Mouse (Mus musculus): ENCODE results near the gene Slc10a4. TPM values are rescaled to one million over a fixed set of nuclear protein-coding genes. Genes with fewer than 3 reads are reported as not detected.
A peak's percentile ranks its signal among the peaks of the same experiment; 100 is the strongest.

The Slc10a4 gene
- 1.8 and 1.9 TPM in 2 replicates for polyA plus RNA-seq (2014; fragmentation: Nextera tagmentation; extraction: Ambion mirVana)

- no peaks in the 10 kb centered on the region for H3K4me1 ChIP-seq (ENCODE audit: control insufficient read depth, insufficient read depth, low read length)
- peaks cover 27% of the 10 kb centered on the region for H3K27me3 ChIP-seq (replicated peaks; ENCODE audit: control insufficient read depth, insufficient read depth, low read length)
- peak within 1 kb of the TSS; percentile 71 for H3K4me2 ChIP-seq (ENCODE audit: low read depth, low read length)
- DNase-seq (ENCODE audit: low spot score) (no peak), ATAC-seq (ENCODE audit: low read depth) (peak; percentile 87)
- 6% methylated on average over 61 of the region's 65 CpGs for WGBS
- no peaks in the 10 kb centered on the region for H3K36me3 ChIP-seq (ENCODE audit: control insufficient read depth, insufficient read depth, low read length)
- peak within 1 kb of the TSS; percentile 41 for H3K4me3 ChIP-seq (ENCODE audit: low read depth, low read length)
- no peaks in the 10 kb centered on the region for H3K9me3 ChIP-seq (ENCODE audit: control insufficient read depth, low read length)
- H3K9ac ChIP-seq (ENCODE audit: low read depth, low read length): peak within 1 kb of the TSS; percentile 43
- no peak within 1 kb of the TSS for H3K27ac ChIP-seq (replicated peaks; ENCODE audit: low read depth, low read length)
These were observed at the start of gene Slc10a4 for GRCm38 (mm10) chr5:73006784-73007581. Gene Slc10a4 (plus strand): TSS chr5:73006883.

GRCm38 (mm10) chr5:72957281-72957680 is 49.4 kb upstream of the Slc10a4 start:
- WGBS: 89% methylated on average over 17 of the region's 17 CpGs
- no peaks in the 10 kb centered on the region for H3K4me1 ChIP-seq (ENCODE audit: control insufficient read depth, insufficient read depth, low read length)

DNA sequence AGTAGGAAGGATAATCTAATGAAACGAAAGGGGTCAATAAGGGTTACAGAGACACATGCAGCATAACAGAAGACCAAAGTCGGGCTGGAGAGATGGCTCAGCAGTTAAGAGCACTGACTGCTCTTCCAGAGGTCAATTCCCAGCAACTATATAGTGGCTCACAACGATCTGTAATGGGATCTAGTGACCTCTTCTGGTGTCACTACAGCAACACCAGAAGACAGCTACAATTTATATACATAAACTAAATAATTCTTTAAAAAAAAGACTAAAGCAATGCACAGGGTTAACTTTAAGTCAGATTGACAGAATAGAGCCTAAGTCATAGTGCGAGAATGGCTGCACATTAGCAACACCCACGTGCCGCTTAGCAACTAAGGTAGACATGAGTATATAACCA is 46.6 kb upstream of the Slc10a4 start:
- no peaks in the 10 kb centered on the region for H3K27me3 ChIP-seq (replicated peaks; ENCODE audit: control insufficient read depth, insufficient read depth, low read length)
- no peak overlapping the region for H3K9ac ChIP-seq (ENCODE audit: low read depth, low read length)
- H3K36me3 ChIP-seq (ENCODE audit: control insufficient read depth, insufficient read depth, low read length): peaks cover 26% of the 10 kb centered on the region
- DNase-seq (ENCODE audit: low spot score) (no peak), ATAC-seq (ENCODE audit: low read depth) (no peak)
- no peak overlapping the region for H3K4me3 ChIP-seq (ENCODE audit: low read depth, low read length)
- H3K9me3 ChIP-seq (ENCODE audit: control insufficient read depth, low read length): no peaks in the 10 kb centered on the region
- no peak overlapping the region for H3K4me2 ChIP-seq (ENCODE audit: low read depth, low read length)
- H3K27ac ChIP-seq (replicated peaks; ENCODE audit: low read depth, low read length): no peak overlapping the region
- 85% methylated on average over 6 of the region's 6 CpGs for WGBS
- no peaks in the 10 kb centered on the region for H3K4me1 ChIP-seq (ENCODE audit: control insufficient read depth, insufficient read depth, low read length)

More at GRCm38 (mm10) chr5:72957281-72957680, 49.4 kb upstream of the Slc10a4 start:
- Histone ChIP-seq H3K27me3 (replicated peaks; ENCODE audit: control insufficient read depth, insufficient read depth, low read length) (no peaks in the 10 kb centered on the region), H3K27ac (replicated peaks; ENCODE audit: low read depth, low read length) (no peak overlapping the region), H3K9ac (ENCODE audit: low read depth, low read length) (no peak overlapping the region), H3K4me3 (ENCODE audit: low read depth, low read length) (no peak overlapping the region), H3K4me2 (ENCODE audit: low read depth, low read length) (no peak overlapping the region), H3K9me3 (ENCODE audit: control insufficient read depth, low read length) (no peaks in the 10 kb centered on the region), H3K36me3 (ENCODE audit: control insufficient read depth, insufficient read depth, low read length) (peaks cover 26% of the 10 kb centered on the region)
- DNase-seq (ENCODE audit: low spot score): no peak
- ATAC-seq (ENCODE audit: low read depth): no peak

DNA sequence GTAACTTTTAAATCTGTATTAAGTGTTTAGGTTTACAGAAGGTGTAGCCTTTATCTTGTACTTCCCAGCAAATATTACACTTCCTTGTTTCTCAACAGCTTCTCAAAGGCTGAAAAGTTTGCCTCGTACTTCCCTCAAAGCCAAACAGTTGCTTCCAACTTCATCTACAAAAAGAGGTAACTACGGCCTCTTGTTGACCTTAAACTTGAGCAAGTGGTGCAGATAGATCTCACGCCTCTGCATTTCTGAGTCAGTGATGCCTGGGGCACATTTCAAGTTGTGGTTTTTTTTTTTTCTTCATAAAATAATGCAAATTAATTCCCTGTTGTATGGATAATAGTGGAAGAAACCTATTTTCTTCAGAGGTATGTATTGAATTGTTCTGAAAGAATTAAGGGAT is 41.0 kb upstream of the Slc10a4 start:
- WGBS: 80% methylated on average over 3 of the region's 3 CpGs
- no peak for DNase-seq (ENCODE audit: low spot score)
- no peak for ATAC-seq (ENCODE audit: low read depth)
- no peak overlapping the region for H3K27ac ChIP-seq (replicated peaks; ENCODE audit: low read depth, low read length)
- H3K9ac ChIP-seq (ENCODE audit: low read depth, low read length): no peak overlapping the region
- no peak overlapping the region for H3K4me3 ChIP-seq (ENCODE audit: low read depth, low read length)
- H3K9me3 ChIP-seq (ENCODE audit: control insufficient read depth, low read length): no peaks in the 10 kb centered on the region
- H3K4me1 ChIP-seq (ENCODE audit: control insufficient read depth, insufficient read depth, low read length): no peaks in the 10 kb centered on the region
- no peaks in the 10 kb centered on the region for H3K27me3 ChIP-seq (replicated peaks; ENCODE audit: control insufficient read depth, insufficient read depth, low read length)
- H3K36me3 ChIP-seq (ENCODE audit: control insufficient read depth, insufficient read depth, low read length): peaks cover 41% of the 10 kb centered on the region
- no peak overlapping the region for H3K4me2 ChIP-seq (ENCODE audit: low read depth, low read length)

DNA sequence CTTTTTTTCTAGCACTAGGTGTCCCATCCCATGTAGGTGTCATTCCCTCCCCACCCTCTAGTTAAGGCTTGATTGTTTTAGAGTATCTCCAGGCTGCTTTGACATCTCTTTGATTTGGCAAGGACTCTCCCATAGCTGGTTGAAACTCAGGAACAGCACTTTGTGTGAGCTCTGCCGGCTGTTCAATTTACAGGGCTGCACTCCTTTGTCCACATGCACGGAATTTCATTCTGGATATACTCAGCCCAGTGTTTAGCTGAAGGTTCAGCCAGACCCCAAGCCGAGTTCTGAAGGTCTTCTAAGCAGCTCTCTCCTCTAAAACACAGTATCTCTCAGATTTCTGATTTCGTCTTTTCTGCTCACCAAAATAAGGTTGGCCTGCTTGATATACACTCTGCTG is 34.2 kb upstream of the Slc10a4 start:
- Histone ChIP-seq H3K9ac (ENCODE audit: low read depth, low read length) (no peak overlapping the region), H3K27me3 (replicated peaks; ENCODE audit: control insufficient read depth, insufficient read depth, low read length) (no peaks in the 10 kb centered on the region), H3K9me3 (ENCODE audit: control insufficient read depth, low read length) (no peaks in the 10 kb centered on the region), H3K4me2 (ENCODE audit: low read depth, low read length) (no peak overlapping the region), H3K4me3 (ENCODE audit: low read depth, low read length) (no peak overlapping the region), H3K36me3 (ENCODE audit: control insufficient read depth, insufficient read depth, low read length) (peaks cover 68% of the 10 kb centered on the region), H3K4me1 (ENCODE audit: control insufficient read depth, insufficient read depth, low read length) (no peaks in the 10 kb centered on the region), H3K27ac (replicated peaks; ENCODE audit: low read depth, low read length) (no peak overlapping the region)
- WGBS: 74% methylated on average over 4 of the region's 4 CpGs
- no peak for DNase-seq (ENCODE audit: low spot score)
- no peak for ATAC-seq (ENCODE audit: low read depth)

GRCm38 (mm10) chr5:72972934-72973333 is 33.7 kb upstream of the Slc10a4 start:
- Histone ChIP-seq H3K27me3 (replicated peaks; ENCODE audit: control insufficient read depth, insufficient read depth, low read length) (no peaks in the 10 kb centered on the region), H3K9me3 (ENCODE audit: control insufficient read depth, low read length) (no peaks in the 10 kb centered on the region), H3K36me3 (ENCODE audit: control insufficient read depth, insufficient read depth, low read length) (peaks cover 66% of the 10 kb centered on the region), H3K9ac (ENCODE audit: low read depth, low read length) (no peak overlapping the region), H3K27ac (replicated peaks; ENCODE audit: low read depth, low read length) (no peak overlapping the region), H3K4me1 (ENCODE audit: control insufficient read depth, insufficient read depth, low read length) (no peaks in the 10 kb centered on the region), H3K4me2 (ENCODE audit: low read depth, low read length) (no peak overlapping the region), H3K4me3 (ENCODE audit: low read depth, low read length) (no peak overlapping the region)
- whole genome bisulfite sequencing: 67% methylated on average over 5 of the region's 5 CpGs
- peak; percentile 33; the same call in 1 of the 2 replicates for ATAC-seq (ENCODE audit: low read depth)
- peak; percentile 44 for DNase-seq (ENCODE audit: low spot score)

DNA sequence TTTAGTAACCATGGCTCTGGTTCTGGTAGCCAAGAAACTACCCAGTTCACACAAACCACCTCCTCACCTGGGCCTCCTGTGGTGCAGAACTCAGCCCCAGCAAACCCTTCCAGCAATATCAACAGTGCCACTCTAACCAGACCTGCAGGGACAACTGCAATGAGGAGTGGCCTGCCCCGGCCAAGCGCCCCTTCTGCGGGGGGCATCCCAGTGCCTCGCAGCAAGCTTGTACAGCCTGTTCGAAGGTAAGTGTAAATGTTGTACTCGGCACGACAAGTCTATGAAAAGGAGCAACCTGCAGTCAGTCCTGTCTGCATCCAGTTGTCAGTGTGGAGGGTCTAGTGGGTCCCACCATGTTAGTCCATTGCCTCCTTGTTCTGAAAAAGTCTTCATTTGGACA is 32.1 kb upstream of the Slc10a4 start, which contains the start of gene Gm10135:
Gene Gm10135 (minus strand): TSS at position 101 of the 400 bp plus-strand sequence.
- Histone ChIP-seq H3K4me1 (ENCODE audit: control insufficient read depth, insufficient read depth, low read length) (no peaks in the 10 kb centered on the region), H3K9me3 (ENCODE audit: control insufficient read depth, low read length) (no peaks in the 10 kb centered on the region), H3K27me3 (replicated peaks; ENCODE audit: control insufficient read depth, insufficient read depth, low read length) (no peaks in the 10 kb centered on the region), H3K4me2 (ENCODE audit: low read depth, low read length) (no peak within 1 kb of the TSS), H3K4me3 (ENCODE audit: low read depth, low read length) (no peak within 1 kb of the TSS), H3K9ac (ENCODE audit: low read depth, low read length) (no peak within 1 kb of the TSS), H3K27ac (replicated peaks; ENCODE audit: low read depth, low read length) (no peak within 1 kb of the TSS), H3K36me3 (ENCODE audit: control insufficient read depth, insufficient read depth, low read length) (peaks cover 59% of the 10 kb centered on the region)
- over 99% methylated on average over 7 of the region's 7 CpGs for WGBS
- ATAC-seq (ENCODE audit: low read depth) (no peak), DNase-seq (ENCODE audit: low spot score) (no peak)

GRCm38 (mm10) chr5:72975996-72976395 is 30.7 kb upstream of the Slc10a4 start:
- H3K27ac ChIP-seq (replicated peaks; ENCODE audit: low read depth, low read length): no peak overlapping the region
- no peaks in the 10 kb centered on the region for H3K27me3 ChIP-seq (replicated peaks; ENCODE audit: control insufficient read depth, insufficient read depth, low read length)
- WGBS: 87% methylated on average over 6 of the region's 6 CpGs
- H3K4me2 ChIP-seq (ENCODE audit: low read depth, low read length): no peak overlapping the region
- no peak overlapping the region for H3K9ac ChIP-seq (ENCODE audit: low read depth, low read length)
- no peaks in the 10 kb centered on the region for H3K9me3 ChIP-seq (ENCODE audit: control insufficient read depth, low read length)
- peaks cover 67% of the 10 kb centered on the region for H3K36me3 ChIP-seq (ENCODE audit: control insufficient read depth, insufficient read depth, low read length)
- DNase-seq (ENCODE audit: low spot score) (no peak), ATAC-seq (ENCODE audit: low read depth) (no peak)
- H3K4me1 ChIP-seq (ENCODE audit: control insufficient read depth, insufficient read depth, low read length): no peaks in the 10 kb centered on the region
- no peak overlapping the region for H3K4me3 ChIP-seq (ENCODE audit: low read depth, low read length)

GRCm38 (mm10) chr5:72976539-72976938 is 30.1 kb upstream of the Slc10a4 start:
- Histone ChIP-seq H3K9me3 (ENCODE audit: control insufficient read depth, low read length) (no peaks in the 10 kb centered on the region), H3K36me3 (ENCODE audit: control insufficient read depth, insufficient read depth, low read length) (peaks cover 62% of the 10 kb centered on the region), H3K4me2 (ENCODE audit: low read depth, low read length) (no peak overlapping the region), H3K9ac (ENCODE audit: low read depth, low read length) (no peak overlapping the region), H3K27ac (replicated peaks; ENCODE audit: low read depth, low read length) (no peak overlapping the region), H3K4me1 (ENCODE audit: control insufficient read depth, insufficient read depth, low read length) (no peaks in the 10 kb centered on the region), H3K27me3 (replicated peaks; ENCODE audit: control insufficient read depth, insufficient read depth, low read length) (no peaks in the 10 kb centered on the region), H3K4me3 (ENCODE audit: low read depth, low read length) (no peak overlapping the region)
- ATAC-seq (ENCODE audit: low read depth) (no peak), DNase-seq (ENCODE audit: low spot score) (no peak)
- 74% methylated on average over 4 of the region's 4 CpGs for WGBS
